Mouse (Mus musculus): ENCODE measurements at regions not wholly inside any gene's neighbourhood (a gene's known extent, or its start where the extent isn't known, plus 50 kb on each side); places are given as distances from the start of the nearest gene placed in this dataset.
A peak's percentile ranks its signal among the peaks of the same experiment; 100 is the strongest.

- TF ChIP-seq CTCF (conservative IDR thresholded peaks at IDR 0.05; ENCODE audit: insufficient read depth, insufficient read length, low read depth, low read length) (peak; percentile 75), POLR2A (IDR thresholded peaks at IDR 0.05; ENCODE audit: low read depth, low read length) (no peak)
These were observed 321.8 kb downstream of the Edem1 start for GRCm38 (mm10) chr6:109150023-109150911.

Measured in kidney, adult 2 months (tissue).